Mouse (Mus musculus): Measurements from ENCODE around the gene Gm10277.
A peak's percentile ranks its signal among the peaks of the same experiment; 100 is the strongest.

The Gm10277 gene

DNA sequence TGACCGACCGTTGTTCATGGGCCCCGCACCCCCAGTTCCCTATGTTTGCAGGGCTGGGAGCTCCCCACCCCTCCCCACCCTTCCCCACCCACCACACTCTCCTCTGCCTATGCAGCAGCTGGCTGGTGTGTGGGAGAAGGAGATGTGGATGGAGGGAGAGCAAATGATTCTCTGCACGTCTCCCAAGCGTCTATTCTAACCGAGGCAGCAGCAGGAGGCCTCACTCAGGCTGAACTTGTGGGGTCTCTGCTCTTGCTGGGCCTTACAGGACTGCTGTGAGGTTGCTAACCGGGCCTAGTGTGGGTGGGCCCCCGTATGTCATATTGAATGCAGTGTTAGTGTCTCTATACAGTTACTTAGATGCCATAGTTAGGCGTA, 12.9 kb upstream of the Gm10277 start:
- DNase-seq (ENCODE audit: low read depth): no peak

DNA sequence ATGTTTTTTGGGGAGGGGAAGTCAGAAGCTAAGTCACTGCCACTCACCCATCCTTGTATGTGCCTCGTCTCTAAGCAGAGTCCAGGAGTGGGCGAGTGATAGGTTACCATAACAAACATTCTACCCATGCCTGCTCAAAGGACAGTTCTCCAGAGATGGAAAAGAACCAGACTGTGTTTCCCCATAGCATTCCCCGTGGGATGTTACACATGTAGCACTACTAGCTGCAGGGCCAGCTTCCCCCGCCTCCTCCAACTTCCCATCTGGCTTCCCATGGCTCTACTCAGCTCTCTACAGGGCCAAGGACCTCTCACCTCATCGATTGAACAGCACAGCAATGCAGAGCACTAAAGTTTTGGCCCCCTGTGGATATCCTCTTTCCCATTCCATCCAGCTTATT, 7.7 kb upstream of the Gm10277 start:
- no peak for DNase-seq (ENCODE audit: low read depth)

DNA sequence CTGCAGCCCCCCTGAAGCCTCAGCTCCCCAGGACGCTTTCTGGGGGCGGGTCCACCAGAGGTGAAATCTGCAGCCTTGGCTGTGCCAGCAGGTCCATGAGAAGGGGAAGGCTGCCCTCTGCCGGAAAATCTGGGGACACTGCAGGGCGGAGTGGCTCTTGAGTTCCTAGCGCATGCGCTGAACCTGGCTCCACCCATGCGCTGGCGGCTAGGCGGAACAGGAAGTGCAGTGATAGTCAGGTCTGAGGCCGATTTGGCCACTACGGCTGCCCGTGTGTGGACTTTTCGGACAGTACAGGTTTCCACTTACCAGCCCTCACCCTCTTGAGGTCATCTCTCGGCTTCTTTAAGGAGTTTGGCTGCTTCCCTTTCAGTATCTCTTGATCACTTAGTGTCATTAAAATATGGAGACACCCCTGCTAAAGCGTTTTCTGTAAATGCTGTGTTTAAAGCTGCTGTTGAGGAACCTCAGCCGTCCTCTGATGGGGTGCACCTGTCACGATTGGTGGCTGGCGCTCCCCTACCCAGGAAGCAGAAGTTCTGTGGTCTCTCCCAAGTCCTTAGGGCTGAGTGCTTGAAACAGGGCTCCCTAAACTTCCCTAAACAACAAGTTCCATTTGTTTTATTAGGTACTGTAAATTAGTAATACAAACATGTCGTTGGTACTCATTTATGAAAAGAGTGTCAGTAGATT, 5.8 kb upstream of the Gm10277 start:
- DNase-seq (ENCODE audit: low read depth): peak; percentile 95

DNA sequence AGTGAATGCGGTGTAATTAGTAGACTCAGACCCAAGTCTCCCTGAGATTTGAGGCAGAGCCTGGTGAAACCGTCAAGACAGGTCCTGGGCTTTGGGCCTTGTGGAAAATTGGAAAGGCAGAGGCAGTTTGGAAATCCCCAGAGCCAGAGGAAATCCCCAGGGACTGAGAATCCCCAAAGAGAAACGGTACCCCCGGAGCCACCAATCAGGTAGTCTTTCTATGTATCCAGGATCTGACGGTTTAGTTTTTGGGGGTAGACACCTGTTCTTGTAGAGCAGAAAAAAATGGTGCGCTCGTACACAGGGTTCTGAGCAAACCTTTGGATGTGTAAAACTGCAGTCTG, 5.0 kb upstream of the Gm10277 start:
- DNase-seq (ENCODE audit: low read depth): no peak

DNA sequence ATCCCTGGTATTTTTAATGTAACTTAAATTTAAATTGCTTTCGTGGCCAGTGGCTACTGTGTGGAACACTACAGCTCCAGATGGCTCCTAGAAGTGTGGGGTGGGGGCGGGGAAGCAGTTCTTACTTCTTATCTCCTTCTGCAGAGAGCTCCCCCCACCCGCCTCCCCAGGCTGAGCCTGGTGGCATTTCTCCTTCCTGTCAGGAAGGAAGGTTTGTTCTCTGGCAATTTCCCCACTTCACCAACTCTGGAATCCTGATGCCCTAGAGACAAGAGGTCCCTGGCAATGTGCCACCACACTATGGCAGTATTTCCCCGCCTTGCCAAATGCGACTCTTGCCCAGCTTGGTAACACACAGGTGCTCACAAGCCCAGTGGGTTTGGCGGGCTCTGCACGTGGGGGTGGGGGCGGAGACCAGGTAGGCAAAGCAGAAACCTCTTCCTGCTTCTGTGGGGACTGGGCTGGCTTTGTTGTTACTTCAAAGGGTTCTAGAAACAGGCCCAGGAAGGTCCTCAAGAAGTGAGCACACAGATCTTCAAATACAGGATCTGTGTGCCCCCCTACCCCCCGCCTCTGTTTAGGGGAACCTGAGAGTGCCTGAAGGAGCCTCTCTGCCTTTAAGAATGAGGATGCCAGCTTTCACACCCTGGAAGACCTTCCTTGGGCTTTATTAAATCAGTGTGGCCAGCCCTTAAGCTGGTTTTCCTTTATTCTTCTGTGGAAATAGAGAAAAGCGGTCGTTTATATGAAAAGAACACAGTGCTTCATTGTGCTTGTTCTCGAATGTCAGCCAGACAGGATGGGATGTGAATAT, 4.4 kb upstream of the Gm10277 start:
- DNase-seq (ENCODE audit: low read depth): no peak

DNA sequence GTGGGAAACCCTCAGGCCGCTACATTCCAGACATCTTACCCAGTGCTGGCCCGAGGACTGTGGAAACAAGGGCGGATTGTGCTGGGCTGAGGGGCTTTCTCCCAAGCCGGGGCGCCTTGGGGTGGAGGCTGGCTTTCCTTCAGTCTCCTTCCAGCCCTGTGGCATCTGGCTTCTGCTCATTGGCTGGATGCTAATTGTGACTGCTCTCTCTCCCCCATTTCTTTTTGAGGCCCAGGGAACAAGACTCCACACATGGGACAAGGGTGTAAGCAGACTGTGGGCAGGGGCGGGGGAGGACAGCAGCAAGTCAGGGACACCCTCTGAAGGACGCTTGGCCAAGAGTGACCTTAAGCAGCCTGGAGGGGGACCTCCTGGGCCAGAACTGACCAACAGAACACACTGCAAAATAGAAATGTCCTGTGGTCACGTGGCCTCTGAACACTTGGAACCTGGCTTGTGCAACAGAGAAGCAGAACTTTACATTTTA, 3.7 kb upstream of the Gm10277 start:
- peak; percentile 81 for DNase-seq (ENCODE audit: low read depth)

DNA sequence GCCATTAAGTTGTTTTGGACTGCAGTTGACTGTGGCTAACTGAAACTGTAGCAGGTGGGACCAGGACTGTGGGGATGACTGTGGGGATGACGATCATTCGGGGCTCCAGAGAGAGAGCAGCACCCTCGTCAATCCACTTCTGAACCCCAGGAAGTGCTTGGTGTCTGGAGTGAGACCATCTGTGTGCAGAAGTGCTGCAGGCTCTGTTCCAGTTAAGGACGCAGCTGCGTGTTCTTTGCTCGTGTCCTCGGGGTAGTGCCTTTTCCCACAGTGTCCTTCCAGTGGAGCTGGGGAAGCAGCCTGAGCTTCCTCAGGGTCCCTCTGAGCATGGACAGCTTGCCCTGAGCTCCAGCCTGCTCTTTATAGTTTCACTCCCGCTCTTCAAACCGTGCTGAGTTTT, 2.7 kb upstream of the Gm10277 start:
- no peak for DNase-seq (ENCODE audit: low read depth)

DNA sequence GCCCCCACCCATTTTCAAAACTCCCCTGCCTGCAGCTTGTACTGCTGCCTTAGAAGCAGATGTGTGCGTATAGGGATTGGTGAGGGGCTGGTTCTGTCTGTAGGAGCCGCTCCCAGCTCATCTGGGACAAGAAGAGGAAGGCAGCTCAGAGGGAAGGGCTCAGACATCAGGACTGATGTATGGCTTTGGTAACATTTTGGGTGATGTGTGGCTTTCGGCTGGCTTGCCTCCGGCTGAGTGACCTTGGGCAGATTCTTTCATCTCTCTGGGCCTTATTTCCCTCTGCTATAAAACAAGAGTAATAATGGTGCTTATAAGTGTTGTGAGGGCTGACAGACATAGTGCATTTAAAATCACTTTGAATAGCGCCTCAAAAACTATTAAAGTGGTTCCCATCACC, 2.0 kb upstream of the Gm10277 start:
- DNase-seq (ENCODE audit: low read depth): no peak

DNA sequence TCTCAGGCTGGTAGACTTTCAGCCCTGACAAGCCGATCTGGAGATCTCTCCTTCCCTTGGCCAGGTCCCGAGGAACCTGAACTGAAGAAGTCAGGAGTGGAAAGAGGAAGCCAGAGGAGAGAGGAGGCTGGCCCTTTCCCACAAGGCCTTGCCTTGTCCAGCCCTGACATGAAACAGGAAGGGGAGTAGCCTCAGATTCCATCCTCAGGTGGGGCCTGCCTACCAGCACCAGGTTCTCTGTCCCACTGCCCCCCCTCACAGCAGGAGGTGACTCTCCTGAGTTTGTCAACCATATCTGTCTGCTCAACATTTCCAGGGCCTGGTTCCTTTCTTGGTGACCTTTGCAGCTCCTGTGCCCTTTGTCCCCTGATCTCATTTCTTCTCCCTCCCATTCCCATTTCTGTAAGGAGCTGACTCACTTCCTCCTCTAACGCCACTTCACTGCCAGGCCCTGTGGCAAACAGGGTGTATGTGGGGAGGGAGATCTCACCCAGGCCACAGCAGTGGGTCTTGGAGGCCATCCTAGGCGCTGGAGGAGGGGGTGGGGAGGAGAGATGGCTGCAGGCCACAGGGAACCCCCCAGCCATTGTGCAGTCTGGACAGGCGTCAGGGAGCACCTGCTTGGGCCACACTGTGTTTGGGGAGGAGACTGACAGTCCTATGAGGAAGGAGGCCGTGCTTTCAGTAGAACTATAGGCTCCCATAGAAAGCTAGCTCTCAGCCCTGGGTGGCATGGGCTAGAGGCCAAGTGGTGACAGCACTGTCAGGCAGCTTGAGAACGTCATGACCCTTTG, 1.6 kb downstream of the Gm10277 start:
- peak; percentile 80 for DNase-seq (ENCODE audit: low read depth)

DNA sequence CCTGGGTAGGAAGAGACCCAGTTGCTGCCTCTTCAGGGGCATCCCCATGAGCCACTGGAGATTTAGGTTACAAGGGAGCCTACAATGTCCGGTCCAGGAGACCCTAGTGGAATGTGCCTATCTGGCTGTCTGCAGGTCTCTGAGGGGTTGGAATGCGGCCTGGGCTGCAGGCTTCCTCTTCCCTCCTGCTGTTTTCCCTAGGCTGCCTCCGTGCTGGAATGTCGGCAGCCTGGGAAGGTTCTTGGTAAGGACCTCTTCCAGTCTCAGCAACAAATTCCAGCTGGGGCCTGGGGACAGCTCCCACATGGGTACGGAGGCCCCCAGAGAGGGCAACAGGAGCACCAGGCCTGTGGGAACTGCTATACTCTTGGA, 2.2 kb downstream of the Gm10277 start:
- DNase-seq (ENCODE audit: low read depth): no peak

DNA sequence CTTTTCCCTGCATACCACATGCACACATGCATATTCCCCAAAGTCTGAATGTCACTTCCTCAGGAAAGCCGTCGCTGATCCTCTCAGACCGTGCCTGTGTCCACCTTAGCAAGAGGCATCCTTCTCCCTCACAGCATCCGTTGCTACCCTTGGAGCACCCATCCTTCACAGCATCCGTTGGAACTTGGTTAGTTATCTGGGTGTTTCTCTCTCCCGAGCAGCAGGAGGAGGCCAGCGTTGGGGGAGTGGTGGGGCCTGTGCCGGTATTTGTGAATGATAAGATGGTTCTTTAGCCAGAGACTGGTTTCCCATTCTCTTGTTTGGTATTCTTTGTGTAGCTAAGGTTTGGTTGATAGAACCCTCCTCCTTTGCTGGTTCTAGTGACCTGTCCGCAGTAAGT, 2.7 kb downstream of the Gm10277 start:
- no peak for DNase-seq (ENCODE audit: low read depth)

DNA sequence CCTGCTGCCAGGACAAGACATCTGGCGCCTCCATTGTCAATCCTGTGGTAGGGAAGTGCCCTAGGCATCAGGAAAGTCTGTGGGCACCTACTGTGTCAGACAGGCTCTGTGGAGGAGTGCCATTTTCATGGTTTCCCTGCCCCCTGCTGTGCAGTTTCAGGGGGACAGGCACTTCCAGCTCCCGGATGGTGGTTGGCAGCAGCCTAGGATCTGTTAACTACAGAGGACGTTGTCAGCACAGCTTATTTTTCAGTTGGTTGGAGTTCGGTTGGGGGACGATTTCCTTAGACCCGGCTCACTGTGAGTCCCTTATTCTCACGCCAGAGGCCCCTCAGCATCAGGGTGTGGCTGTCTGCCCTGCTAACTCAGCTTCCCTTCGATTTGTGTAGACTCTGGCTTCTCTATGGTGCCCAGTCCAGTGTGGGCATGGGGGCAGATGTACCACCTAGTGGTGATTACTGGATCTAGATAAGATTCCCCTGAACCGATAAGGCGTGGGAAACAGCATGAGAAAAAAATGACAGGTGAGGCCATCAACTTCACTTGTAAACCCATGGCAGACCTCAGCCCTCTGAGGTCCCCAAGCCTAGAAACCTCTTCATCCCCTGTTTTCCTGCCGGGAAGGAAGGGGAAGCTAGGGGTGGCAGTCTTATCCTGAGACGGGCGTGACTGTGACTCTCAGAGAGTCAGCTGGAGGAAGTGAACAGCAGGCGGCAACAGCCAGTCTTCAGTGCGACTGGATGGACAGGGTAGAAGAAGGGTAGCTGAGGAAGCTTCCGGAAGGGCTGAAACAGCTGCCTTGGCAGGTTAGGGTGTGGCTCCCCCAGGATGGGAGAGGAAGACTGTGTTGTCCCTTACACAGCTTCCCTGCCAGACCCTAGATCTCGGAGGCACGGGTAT, 3.5 kb downstream of the Gm10277 start:
- peak; percentile 74 for DNase-seq (ENCODE audit: low read depth)

DNA sequence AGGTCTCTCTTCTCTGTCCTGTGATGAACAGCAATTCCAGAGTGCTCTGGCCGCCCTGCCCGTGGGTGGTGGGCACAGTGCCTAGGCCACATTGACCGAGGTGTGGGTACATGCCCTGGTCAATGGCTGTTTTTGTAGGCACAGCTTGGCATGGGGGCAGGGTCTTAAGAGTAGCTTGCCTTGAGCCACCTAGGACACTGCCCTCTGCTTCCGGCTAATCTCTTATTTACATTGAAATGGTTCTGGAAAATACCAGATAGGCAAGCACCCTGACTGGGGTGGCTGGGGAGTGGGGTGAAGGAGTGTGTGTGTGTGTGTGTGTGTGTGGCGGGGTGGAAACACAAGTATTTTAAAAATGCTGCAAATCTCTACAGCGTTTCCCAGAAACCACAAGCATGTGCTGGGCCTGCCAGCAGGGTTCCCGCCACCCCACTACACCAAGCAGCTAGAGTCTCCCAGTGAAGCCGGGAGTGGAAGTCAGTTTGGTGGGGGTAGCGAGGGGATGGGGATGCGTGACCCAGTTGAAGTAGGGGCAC, 4.3 kb downstream of the Gm10277 start:
- peak; percentile 85 for DNase-seq (ENCODE audit: low read depth)

DNA sequence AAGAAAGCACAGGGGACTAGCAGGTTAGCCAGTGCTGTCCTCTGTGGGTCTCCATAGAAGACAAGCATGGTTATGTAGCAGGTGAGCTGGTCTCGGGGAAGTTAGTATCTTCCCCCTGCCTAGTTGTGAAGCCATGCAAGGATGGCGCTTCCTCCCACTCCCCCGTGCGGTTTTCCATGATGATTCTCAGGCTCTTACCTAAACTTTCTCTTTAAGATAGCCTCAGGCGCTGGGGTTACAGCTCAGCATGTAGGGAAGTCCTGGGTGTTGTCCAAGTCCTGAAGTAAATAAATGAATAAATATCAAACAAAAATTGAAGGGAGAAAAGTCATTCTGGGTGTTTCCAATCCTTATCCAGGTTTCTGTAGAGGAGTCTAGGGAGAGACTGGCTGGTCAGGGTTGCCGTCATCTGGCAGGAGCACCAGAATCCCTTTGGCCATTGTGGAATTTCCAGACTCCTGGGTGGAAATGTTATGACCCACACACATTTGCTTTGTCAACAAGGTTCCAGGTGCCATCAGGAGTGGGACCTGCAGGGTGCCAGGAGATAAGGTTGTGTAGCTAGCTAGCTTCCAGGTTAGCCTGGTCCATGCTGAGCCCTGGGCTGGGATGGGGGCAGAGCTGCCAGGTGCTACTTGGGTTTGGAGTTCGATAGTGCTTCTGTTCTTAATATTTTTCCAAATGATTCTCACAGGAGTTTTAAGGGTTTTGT, 5.3 kb downstream of the Gm10277 start:
- no peak for DNase-seq (ENCODE audit: low read depth)

DNA sequence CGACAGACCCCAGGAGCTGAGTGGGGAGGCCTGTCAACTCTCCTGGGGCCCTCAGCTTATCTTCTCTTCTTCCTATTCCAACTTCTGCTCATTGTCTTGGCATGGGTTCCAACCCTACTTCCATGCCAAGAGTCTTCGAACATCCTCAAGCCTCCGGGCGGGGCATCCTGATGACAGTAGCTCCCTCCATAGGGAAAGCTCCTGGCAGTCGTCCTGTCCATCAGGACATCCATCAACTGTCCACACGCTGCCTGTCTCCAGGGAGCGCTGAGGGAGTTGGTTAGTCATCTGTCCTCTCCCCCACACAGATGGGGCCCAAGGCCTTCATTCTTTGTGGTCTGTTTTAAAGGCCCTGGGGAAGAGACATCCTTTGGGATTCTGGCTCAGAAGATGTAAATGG, 6.5 kb downstream of the Gm10277 start:
- DNase-seq (ENCODE audit: low read depth): no peak

DNA sequence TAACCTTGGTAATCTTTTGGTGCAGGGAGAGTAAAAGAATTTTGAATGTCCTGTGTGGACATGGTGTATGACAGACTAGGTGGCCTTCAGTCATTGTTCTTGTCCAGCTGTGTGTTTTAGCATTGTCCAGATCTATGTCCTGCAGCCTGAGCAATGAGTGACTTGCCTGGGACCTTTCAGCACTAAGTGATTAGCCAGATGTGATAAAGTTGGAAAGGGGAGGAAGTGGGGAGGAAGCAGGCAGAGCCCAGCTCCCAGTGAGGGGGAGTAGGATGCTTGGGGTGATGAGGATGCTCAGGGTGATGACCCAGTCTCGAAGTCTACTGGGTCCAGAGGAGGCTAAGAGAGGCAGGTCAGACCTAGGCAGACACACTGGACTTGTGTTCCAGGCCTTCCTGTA, 8.3 kb downstream of the Gm10277 start:
- no peak for DNase-seq (ENCODE audit: low read depth)

DNA sequence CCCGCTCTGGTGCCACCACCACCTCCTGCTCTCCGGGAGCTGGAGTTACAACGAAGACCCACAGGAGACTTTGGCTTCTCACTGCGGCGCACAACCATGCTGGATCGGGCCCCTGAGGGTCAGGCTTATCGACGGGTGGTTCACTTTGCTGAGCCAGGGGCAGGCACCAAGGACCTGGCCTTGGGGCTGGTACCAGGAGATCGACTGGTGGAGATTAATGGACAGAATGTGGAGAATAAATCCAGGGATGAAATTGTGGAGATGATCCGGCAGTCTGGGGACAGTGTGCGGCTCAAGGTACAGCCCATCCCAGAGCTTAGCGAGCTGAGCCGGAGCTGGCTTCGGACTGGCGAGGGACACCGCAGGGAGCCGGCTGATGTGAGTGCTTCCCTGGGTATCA, 9.6 kb downstream of the Gm10277 start:
- no peak for DNase-seq (ENCODE audit: low read depth)

DNA sequence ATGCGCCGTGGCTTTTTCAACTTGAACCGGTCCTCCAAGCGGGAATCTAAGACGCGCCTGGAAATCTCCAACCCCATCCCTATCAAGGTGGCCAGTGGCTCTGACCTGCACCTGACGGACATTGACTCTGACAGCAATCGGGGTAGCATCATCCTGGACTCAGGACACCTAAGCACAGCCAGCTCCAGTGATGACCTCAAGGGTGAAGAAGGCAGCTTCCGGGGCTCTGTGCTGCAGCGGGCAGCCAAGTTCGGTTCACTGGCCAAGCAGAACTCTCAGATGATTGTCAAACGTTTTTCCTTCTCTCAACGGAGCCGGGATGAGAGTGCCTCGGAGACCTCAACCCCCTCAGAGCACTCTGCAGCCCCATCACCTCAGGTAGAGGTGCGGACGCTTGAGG, 10.1 kb downstream of the Gm10277 start:
- no peak for DNase-seq (ENCODE audit: low read depth)

DNA sequence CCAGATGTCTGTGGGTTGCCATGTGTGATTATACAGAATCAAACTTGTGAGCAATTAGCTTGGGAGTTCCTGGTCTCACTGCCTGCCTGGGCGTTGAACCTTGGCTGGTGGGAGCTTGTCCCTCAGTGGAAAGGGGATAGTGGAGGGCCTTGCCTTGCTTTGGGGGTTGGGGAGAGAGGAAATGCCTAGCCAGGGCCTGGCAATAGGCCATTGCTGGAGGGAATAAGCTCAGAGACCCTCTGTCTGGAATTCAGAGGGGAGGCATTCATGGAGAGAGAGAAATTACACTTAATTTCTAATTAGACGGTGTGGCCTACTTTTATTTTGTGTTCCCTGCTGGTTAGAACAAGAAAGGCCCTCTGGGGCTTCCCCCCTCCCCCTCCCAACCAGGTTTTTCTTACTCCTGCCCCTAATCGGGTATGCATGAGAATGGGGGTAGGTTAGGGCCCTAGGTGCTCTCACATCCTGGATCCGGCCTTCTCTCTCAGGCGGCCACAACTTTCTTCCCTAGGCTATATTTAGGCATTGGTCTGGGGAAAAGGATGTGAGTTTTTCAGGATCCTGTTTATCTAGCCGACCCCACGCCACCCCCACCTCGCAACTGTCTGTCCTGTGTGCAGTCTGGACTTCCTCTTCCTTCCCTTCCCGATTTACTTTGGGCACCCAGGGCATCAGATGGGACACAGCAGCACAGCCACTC, 11.7 kb downstream of the Gm10277 start:
- DNase-seq (ENCODE audit: low read depth): no peak

Measured in fibroblast of lung, adult 2 months (primary cell).